Mouse (Mus musculus) left cerebral cortex, postnatal 10 days (tissue): Measurements from ENCODE around the gene Mrgbp. TPM values are rescaled to one million over a fixed set of nuclear protein-coding genes. Genes with fewer than 3 reads are reported as not detected.

ENCODE experiments used
- DNase-seq, 2 experiments: peaks; one replicate each; pipeline ENCODE4 v3.0.0; 2021 to 2022; ENCODE audit warnings: low spot score in 2 of 2, mixed read lengths in 1 of 2; ENCODE audit errors: extremely low spot score in 1 of 2
- intact Hi-C: fragments of 180-260 bp; cut with DNase I; formaldehyde crosslinking; loops from one replicate; pipeline ENCODE4 v1.15.1; 2025
- total RNA-seq, 2 experiments: library from RNA; stranded (reverse); gene quantifications; 2 replicates each; pipeline ENCODE4 v1.2.3; 2021

Gene Mrgbp
- 10 to 100 TPM; 18.9 to 20.1 TPM for total RNA-seq

DNA sequence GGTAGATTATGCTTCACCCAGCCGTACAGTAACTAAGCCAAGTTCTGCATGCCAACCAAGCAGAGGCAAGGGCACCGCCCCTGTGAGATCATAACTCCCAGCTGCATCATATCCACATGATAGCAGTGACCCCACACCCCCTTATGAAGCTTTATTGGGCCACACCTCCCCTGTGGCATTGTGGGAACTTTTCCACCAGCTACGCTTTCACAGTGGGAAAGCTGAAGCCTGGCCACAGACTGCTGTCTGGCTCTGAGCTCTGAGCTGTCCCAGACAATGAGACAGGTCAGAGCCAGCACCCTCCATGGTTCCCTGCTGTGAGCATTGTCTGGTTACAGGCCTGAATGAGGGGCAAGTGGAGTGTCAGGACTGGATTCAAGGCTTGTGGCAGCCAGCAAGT lies at the start of gene Mrgbp:
Gene Mrgbp, plus strand, starts transcription at position 303 of the 400 bp plus-strand sequence.
- intact Hi-C loops = loop anchor here (5.0 kb wide), 2 partner anchors 166 to 196 kb away; partner anchors contain the start of gene Bhlhe23
- no peak for DNase-seq

DNA sequence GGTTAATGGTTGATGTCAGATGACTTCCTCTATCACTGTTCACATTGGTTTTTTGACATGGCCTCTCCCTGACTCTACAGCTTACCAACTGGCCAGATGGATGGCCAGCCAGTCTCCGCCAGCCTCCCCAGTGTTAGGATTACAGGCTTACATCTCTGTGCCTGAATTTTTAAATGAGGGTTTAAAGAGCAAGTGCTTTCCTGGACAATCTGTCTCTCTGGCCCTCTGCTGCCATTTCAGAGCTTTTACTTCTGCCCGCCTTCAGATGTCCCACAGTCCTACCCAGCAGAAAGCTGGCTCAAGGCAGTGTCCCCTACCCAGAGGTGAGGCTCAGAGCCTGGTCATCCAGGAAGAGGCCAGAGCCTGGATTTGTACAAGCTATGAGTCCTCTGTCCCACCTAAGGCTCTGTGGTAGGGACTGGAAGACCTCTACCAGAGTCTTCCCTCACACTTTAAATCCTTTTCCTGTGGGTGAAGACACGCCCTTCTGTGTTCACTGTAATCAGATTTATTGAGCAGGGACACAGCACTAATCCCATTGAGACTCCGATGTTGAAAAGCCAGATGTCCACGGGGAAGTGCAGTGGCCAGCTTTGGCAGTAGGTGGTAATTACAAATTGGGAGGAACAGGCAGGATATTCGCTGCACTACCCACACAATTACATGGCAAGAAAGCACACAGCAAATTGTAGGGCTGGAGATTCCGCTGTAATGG lies 49.3 kb upstream of the Mrgbp start:
- no peak for DNase-seq
- intact Hi-C loops = no loop called here

DNA sequence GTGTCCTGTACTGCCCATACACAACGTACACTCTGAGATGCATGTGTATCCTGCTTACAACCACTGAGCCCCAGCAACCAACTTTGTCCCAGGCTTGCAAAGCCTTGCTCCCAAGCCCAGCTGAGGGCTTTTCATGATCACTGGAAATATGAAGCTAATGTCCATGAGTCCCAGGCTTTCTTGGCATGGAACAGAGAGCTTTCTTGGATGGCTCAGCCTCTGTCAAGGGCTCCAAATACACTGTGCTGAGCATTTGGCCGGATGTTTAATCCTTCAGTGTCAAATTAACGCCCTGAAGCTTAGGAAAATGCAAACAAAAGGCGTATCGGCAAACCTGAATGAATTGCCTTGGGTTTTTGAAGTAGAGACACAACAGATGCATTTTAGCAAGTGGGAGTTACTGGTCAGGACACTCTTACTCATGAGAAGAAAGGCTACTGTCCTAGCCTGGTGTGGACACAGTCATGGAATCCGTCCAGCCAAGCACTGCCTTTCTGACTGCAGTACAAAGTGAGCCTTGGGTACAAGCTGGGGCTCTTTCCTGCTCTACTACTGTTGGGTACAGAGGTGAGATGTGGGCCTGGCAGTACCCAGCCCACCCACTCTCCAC lies 48.6 kb upstream of the Mrgbp start:
- DNase-seq = no peak
- intact Hi-C loops = no loop called here

DNA sequence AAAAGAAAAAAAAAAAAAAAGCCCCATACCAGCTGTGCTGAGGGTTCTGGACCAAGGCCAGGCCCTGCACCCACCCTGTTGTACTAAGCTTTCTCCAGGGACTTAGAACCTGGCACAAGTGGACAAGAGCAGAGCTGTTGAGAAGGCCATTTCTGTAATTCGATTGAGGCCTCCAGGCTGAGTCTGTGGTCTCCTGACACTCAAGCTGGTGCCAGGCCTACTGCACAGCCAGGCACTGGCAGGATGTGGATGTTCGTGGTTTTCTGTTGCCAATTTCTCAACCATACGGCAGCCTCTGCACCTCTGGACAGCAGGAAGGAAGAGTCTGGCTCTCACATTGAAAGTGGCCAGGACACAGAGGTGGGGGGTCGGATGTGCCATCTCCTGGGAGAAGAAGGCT lies 47.9 kb upstream of the Mrgbp start:
- DNase-seq = no peak
- intact Hi-C loops = no loop called here

DNA sequence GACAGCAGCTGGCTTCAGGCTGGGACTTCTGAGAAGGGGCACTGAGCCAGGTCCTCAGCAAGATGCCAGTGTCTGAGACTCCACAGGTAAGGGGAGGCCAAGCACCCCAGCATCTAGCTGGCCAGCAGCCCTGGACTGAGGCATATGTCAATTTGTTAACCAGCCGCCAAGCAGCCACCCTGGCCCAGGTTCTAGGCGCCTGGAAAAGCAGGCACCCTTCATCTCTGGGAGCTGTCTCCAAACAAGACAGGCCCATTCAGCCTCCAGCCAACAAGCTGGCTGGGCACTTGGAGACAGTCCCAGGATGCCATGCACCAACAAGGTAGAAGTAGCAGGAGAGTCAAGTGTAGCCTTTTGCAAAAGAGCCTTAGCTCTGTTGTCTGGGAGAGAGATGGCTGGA lies 37.4 kb upstream of the Mrgbp start:
- intact Hi-C loops = no loop called here
- no peak for DNase-seq

DNA sequence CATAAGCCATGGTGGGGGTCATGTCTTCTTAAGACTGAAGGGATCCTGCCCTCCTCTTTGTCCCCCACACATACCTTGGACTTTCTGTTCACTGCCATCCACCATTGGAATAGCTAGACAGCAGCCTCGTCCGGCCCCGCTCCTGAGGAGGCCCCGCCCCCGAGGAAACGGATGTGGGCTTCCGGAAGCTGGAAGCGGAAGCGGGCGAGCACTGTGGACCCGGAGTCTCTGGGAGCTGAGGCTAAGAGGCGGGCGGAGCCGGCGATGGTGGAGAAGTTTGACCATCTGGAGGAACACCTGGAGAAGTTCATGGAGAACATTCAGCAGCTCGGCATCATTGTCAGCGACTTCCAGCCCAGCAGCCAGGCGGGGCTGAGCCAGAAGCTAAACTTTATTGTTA lies 36.1 kb upstream of the Mrgbp start:
- no peak for DNase-seq
- intact Hi-C loops = loop anchor here (5.0 kb wide), 1 partner anchor 43 kb away; no protein-coding TSS in a partner anchor

DNA sequence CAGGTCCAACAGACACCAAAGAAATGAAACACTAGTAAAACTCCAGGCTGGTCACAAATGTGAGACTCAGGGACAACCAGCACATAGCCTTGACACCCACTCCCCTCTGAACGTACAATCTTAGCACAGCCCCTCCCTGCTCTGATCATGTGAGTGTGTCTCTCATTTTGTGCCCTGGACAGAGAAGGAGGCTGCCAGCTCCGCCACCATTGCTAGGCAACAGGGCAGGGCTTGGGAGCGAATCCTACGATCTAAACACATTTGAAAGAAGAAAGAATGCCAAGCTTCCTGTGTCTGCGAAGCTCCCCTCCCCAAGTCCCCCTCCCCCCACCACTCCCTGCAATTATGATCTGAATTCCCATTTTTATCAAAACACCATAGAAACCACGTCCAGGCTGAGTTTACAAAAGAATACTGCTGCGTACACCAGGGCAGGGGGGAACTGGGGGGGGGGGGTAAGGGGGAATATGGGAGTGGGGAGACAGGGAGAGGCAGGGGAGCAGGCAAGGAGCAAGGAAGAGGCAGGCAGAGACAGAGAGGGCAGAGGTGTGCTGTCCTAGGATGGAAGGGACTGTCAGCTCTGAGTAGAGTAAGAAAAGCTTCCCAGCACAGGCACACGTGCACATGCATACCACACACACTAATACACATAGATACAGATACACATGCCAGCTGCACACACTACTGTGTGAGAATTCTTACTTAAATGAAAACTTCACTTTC lies 33.6 kb upstream of the Mrgbp start:
- intact Hi-C loops = loop anchor here (5.0 kb wide), 1 partner anchor 45 kb away; no protein-coding TSS in a partner anchor

DNA sequence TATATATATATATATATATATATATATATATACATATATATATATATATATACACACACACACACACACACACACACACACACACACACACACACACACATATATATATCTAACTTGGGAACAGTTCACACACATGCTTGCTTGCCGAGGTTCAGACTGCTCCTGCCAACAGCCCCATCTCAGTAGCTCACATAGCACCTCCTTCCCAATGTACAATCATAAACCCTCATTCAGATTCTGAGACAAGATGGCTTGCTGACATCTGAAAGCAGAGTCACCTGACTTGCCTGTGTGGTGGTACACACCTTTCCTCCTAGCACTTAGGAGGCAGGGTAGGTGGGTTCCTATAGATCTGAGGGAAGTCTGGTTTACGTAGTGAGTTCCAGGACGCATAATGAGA lies 28.8 kb upstream of the Mrgbp start:
- intact Hi-C loops = no loop called here

More for the DNA sequence above, 33.6 kb upstream of the Mrgbp start:
- peak in 1 of 2 experiments; percentile 54 for DNase-seq

DNA sequence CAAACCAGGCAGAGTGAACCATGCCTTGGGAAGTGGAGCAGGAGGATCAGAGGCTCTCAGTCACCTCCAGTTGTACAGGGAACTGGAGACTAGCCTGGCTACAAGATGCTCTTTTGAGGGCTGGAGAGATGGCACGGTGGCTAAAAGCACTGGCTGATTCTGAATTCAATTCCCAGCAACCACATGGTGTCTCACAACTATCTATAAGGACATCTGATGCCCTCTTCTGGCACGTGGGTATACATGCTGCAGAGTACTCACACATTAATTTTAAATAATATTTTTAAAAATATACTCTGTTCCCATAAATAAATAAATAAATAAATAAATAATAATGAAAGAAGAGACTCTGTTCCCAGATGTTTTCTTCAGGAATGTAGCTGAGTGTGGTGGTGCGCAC lies 25.9 kb upstream of the Mrgbp start:
- DNase-seq = no peak
- intact Hi-C loops = loop anchor here (5.0 kb wide), 1 partner anchor 83 kb away; no protein-coding TSS in a partner anchor

More for the DNA sequence above, 28.8 kb upstream of the Mrgbp start:
- DNase-seq = peak in 1 of 2 experiments; percentile 52

DNA sequence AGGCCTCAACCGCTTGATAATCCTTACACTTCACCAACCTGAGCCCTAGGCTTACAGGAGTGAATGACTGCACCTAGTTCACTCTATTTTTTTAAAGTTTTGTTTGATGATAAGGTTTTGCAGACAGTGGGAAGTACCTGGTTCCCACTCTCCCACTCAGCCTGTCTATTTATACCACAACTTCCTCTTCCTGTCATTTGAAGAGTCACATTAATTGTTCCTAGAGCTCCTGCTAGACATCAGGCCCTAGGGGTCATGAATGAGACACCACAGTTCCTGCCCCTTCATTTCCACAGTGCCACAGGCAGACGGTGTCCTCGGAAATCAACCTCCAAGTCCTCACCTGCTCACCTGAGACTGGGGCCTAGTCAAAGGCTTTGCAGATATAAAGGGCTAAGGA lies 24.6 kb upstream of the Mrgbp start:
- intact Hi-C loops = loop anchor here (5.0 kb wide), 1 partner anchor 84 kb away; no protein-coding TSS in a partner anchor
- DNase-seq = no peak

DNA sequence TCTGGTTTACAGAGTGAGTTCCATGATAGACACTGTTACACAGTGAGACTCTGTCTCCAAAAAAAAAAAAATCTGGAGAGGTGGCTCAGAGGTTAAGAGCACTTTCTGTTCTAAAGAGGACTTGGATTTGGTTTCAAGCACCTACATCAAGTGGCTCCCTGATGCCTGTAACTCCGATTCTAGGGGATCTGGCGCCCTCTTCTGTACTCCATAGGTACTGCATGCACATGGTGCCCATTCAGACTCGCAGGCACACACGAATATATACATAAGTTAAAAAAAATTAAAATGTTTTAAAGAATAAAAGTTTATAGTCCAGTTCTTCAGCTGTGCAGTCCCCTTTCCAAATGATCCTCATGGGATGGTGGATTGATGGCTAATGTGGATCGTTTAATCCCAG lies 20.9 kb upstream of the Mrgbp start:
- DNase-seq = no peak
- intact Hi-C loops = no loop called here

DNA sequence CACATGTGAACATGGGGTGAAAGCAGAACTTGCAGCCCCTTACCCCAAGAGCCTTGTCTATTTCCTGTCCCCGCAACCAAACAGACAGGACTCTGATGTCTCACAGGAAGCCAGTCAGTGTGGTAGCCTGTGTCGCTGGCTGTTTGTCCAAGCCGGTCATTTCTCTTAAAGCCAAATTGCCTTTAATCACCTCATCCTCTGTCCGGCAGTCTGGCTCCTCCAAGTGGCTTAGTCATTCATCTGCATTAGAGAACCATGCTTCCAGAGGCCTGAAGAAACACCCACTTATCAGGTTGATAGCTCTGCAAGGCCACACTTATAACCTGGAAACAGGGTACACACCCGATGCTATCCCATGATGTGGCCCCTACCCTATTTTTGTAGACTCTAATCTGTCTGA lies 19.0 kb upstream of the Mrgbp start:
- intact Hi-C loops = no loop called here
- no peak for DNase-seq

DNA sequence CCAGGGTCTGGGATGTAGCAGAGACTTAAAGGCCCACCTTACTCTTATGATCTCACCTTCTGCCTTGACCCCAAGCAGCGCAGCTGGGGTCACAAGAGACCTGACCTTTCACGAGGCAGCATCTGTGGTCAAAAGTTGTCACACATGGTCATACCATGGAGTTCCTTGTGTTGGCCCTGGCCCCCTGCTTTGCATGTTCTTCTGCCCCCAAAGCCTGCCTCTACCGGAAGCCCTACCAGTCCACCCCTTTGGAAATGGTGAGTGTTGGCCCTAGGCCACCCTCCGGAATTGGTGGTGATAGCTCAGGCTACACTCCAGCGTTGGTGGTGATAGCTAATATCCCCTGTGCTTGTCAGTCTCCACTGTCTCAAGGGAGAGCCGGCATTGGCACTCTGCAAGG lies 17.8 kb upstream of the Mrgbp start:
- no peak for DNase-seq
- intact Hi-C loops = no loop called here

DNA sequence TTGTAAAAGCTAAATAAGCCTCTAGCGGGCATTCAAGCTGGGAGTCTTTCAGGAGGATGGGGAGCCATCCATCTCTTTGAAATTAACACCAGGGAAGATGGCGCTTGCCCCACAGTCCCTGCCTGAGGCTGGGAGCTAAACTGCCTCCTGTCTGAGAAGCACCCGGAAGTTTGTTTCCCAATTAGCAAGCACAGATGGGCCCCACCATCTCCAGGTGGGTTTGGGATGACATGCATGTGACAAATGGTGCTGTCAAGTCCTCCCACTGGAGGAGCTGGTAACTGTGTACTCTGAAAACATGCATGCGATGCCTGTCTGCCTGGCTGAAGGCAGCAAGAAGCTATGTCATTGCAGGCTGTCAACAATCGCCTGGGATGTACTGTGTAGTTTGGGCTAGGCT lies 17.3 kb upstream of the Mrgbp start:
- intact Hi-C loops = no loop called here
- no peak for DNase-seq

DNA sequence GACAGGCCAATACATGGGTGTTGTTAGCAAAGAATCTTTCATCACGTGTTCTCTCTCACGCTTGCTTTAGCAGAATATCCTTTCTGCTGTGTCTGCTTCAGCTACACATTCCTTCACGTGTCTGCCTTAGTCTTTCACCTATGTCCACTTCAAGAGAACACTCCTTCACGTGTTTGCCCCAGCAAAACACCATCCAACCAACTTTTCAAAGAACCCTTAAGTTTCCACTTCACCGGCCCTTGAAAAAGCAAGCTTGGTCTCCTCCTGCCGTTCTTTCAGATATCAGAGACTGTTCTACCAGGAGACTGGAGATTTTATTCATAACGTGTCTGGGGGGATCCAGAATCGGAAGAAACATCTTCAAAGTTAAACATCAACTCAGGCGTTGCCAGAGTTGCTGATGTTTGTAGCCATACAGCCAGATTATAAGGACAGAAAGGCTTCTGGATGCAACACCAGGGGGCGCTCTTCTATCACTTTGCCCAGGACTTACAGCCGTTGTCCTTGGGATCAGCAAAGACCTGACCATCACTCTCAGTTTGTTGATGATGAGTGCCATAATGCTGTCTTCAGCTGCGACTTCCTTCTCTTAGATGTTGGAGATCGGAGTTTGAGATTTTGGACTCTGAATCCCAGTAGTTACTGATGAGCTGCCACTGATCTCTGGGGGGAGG lies 14.7 kb upstream of the Mrgbp start:
- no peak for DNase-seq
- intact Hi-C loops = no loop called here

DNA sequence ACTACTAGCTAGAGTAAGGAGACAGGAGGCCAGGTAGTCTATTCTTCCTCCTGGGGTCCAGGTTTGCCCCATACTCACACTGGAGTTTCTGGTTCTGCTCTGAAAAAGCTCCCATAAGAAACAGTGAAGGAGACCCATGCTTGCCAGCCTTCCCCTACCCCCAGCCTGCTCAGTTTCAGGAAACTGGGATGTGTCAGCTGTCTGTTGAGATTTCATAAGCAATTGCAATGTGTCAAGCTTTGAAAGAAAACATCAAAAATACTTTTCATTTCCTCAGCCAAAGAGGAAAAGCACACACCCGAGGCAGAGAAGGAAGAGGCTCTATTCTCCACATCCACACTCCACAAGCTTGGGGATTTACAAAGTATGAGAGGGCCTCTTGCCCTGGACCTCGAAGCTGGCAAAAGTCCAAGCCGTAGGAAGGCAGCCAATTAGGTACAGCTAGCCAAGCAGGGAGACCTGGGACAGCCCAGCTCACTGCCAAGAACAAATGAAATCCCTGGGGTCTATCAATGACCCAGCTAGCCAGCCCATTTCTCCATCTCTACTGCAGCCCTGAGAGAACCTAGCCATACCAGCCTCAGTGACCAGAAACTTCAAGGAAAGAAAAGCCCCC lies 12.0 kb upstream of the Mrgbp start:
- DNase-seq = peak in 1 of 2 experiments; percentile 47
- intact Hi-C loops = no loop called here

DNA sequence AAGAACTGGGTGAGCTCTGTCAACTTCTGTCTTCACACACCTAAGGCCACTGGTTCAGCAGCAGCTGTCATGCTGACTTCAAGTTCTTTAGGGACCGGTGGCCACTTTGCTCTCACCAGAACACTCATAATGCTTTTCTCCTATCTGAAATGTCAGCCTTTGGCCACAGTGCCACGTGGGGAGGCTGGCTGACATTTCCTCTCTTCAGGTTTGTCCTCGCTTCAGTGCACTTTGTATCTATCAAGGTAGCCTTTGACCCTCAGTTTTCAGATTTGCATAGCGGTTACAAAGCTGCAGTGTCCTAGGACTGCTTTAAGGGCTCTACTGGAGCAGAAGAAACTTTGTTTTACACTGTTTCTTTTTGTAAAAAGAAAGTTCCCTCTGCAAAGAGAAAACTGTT lies 4.6 kb upstream of the Mrgbp start:
- DNase-seq = no peak
- intact Hi-C loops = loop anchor here (10.0 kb wide), 1 partner anchor 222 kb away; no protein-coding TSS in a partner anchor

DNA sequence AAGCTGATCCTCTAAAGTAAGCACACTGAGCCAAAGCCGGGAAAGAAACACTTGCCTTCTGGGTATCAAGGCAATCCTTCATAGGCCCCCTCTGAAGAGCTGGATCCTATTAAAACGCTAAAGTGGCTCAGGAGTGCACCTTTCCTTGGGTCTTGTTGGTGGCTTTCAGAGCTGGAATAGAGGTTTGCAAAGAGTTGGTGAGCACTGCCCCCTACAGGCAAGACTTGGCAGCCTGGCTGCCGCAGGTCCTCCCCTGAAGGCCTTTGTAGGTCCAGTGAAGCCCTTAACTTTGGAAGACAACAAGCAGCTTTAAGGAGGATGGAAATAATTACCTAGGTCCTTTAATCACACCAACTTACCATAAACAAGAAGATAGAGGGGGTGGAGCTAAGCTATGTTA lies 2.4 kb upstream of the Mrgbp start:
- DNase-seq = peak in 1 of 2 experiments; percentile 70
- intact Hi-C loops = loop anchor here (1.0 to 10.0 kb wide), 3 partner anchors 106 to 302 kb away; no protein-coding TSS in a partner anchor
